Mouse (Mus musculus) MEL (cell line): ENCODE results near the gene Casr. TPM values are rescaled to one million over a fixed set of nuclear protein-coding genes. Genes with fewer than 3 reads are reported as not detected.

ENCODE experiments used
- DNase-seq: peaks from one replicate; pipeline ENCODE4 v3.0.0; 2011; ENCODE audit warnings: low read depth, low spot score
- H3K27ac ChIP-seq: 2 replicates; pipeline ENCODE4 v1.5.1; 2012; ENCODE audit warnings: low read depth, mild to moderate bottlenecking, control low read depth, low read length, moderate library complexity; ENCODE audit not compliant: control insufficient read depth
- H3K27me3 ChIP-seq, 2 experiments: fragments of 150-350 bp in 1 of 2; sonication (generic) in 1 of 2; 2 replicates each; pipeline ENCODE4 v1.6.1; 2012; ENCODE audit warnings: low read length in 2 of 2, mild to moderate bottlenecking in 2 of 2, improper control_type of control experiment in 1 of 2, moderate library complexity in 1 of 2; ENCODE audit not compliant: insufficient read depth in 2 of 2, control insufficient read depth in 1 of 2
- H3K36me3 ChIP-seq, 2 experiments: 2 replicates each; pipeline ENCODE4 v1.6.1; 2012 to 2014; ENCODE audit warnings: low read length in 2 of 2, improper control_type of control experiment in 1 of 2, inconsistent platforms in 1 of 2, mild to moderate bottlenecking in 1 of 2; ENCODE audit not compliant: insufficient read depth in 2 of 2, control insufficient read depth in 1 of 2
- H3K4me1 ChIP-seq, 2 experiments: fragments of 150-350 bp in 1 of 2; sonication (generic) in 1 of 2; 2 replicates each; pipeline ENCODE4 v1.6.1; 2012; ENCODE audit warnings: low read length in 2 of 2, improper control_type of control experiment in 1 of 2, mild to moderate bottlenecking in 1 of 2; ENCODE audit not compliant: insufficient read depth in 2 of 2, control insufficient read depth in 1 of 2
- H3K4me3 ChIP-seq, 2 experiments: fragments of 150-350 bp in 1 of 2; sonication (generic) in 1 of 2; 2 replicates each; pipeline ENCODE4 v1.5.1; 2012; ENCODE audit warnings: low read depth in 2 of 2, low read length in 2 of 2, mild to moderate bottlenecking in 2 of 2, moderate library complexity in 2 of 2, control low read depth in 1 of 2, improper control_type of control experiment in 1 of 2; ENCODE audit not compliant: control insufficient read depth in 1 of 2, insufficient read depth in 1 of 2
- H3K79me2 ChIP-seq: 2 replicates; pipeline ENCODE4 v1.6.1; 2012; ENCODE audit warnings: mild to moderate bottlenecking, low read length, moderate library complexity; ENCODE audit not compliant: control insufficient read depth, poor library complexity, insufficient read depth
- H3K9ac ChIP-seq: 2 replicates; pipeline ENCODE4 v1.6.1; 2012; ENCODE audit warnings: low read depth, mild to moderate bottlenecking, control low read depth, low read length, moderate library complexity; ENCODE audit not compliant: control insufficient read depth, poor library complexity, severe bottlenecking
- H3K9me3 ChIP-seq: fragments of 150-350 bp; sonication (generic); replicated peaks from 2 replicates; pipeline ENCODE4 v1.6.1; 2012; ENCODE audit warnings: mild to moderate bottlenecking, low read length, improper control_type of control experiment, moderate library complexity; ENCODE audit not compliant: insufficient read depth
- BHLHE40 ChIP-seq: IDR thresholded peaks from 2 replicates; pipeline ENCODE4 v1.6.1; 2012; ENCODE audit warnings: low read depth, mild to moderate bottlenecking, inconsistent platforms, low read length, improper control_type of control experiment, borderline replicate concordance
- CHD1 ChIP-seq: IDR thresholded peaks from 2 replicates; pipeline ENCODE4 v1.6.1; 2012; ENCODE audit warnings: low read depth, mild to moderate bottlenecking, inconsistent platforms, low read length, improper control_type of control experiment
- CHD2 ChIP-seq: IDR thresholded peaks from 2 replicates; pipeline ENCODE4 v1.6.1; 2011; ENCODE audit warnings: low read length, improper control_type of control experiment
- CTCF ChIP-seq, 3 experiments: IDR thresholded peaks in 2 of 3; conservative IDR thresholded peaks in 1 of 3; 2 replicates each; pipeline ENCODE4 v1.5.1; 2011 to 2012; ENCODE audit warnings: low read length in 3 of 3, low read depth in 2 of 3, mild to moderate bottlenecking in 2 of 3, improper control_type of control experiment in 1 of 3, inconsistent platforms in 1 of 3, mixed read lengths in 1 of 3, moderate library complexity in 1 of 3; ENCODE audit not compliant: control insufficient read depth in 1 of 3, insufficient read depth in 1 of 3, poor library complexity in 1 of 3, severe bottlenecking in 1 of 3
- E2F4 ChIP-seq: IDR thresholded peaks from 2 replicates; pipeline ENCODE4 v1.6.1; 2011; ENCODE audit warnings: low read depth, low read length, improper control_type of control experiment, borderline replicate concordance
- EP300 ChIP-seq, 2 experiments: IDR thresholded peaks; 2 replicates each; pipeline ENCODE4 v1.6.1; 2011; ENCODE audit warnings: improper control_type of control experiment in 2 of 2, low read length in 2 of 2, low read depth in 1 of 2, mild to moderate bottlenecking in 1 of 2
- MAFK ChIP-seq: IDR thresholded peaks from 2 replicates; pipeline ENCODE4 v1.6.1; 2011; ENCODE audit warnings: low read depth, mild to moderate bottlenecking, low read length, improper control_type of control experiment, borderline replicate concordance
- MAX ChIP-seq: IDR thresholded peaks from 2 replicates; pipeline ENCODE4 v1.6.1; 2011; ENCODE audit warnings: low read length, improper control_type of control experiment
- MAZ ChIP-seq: IDR thresholded peaks from 2 replicates; pipeline ENCODE4 v1.6.1; 2012; ENCODE audit warnings: low read depth, mild to moderate bottlenecking, inconsistent platforms, low read length, improper control_type of control experiment
- MEF2A ChIP-seq: IDR thresholded peaks from 2 replicates; pipeline ENCODE4 v1.6.1; 2014; ENCODE audit warnings: low read depth, mild to moderate bottlenecking, inconsistent platforms, low read length, improper control_type of control experiment; ENCODE audit not compliant: poor library complexity, insufficient replicate concordance, severe bottlenecking; ENCODE audit errors: extremely low read depth
- MXI1 ChIP-seq: IDR thresholded peaks from 2 replicates; pipeline ENCODE4 v1.6.1; 2011; ENCODE audit warnings: mild to moderate bottlenecking, low read depth, low read length, improper control_type of control experiment
- MYB ChIP-seq: IDR thresholded peaks from 2 replicates; pipeline ENCODE4 v1.6.1; 2011; ENCODE audit warnings: mild to moderate bottlenecking, low read depth, low read length, improper control_type of control experiment
- MYC ChIP-seq: IDR thresholded peaks from 2 replicates; pipeline ENCODE4 v1.6.1; 2011; ENCODE audit warnings: low read depth, mild to moderate bottlenecking, low read length, improper control_type of control experiment, moderate library complexity
- POLR2A ChIP-seq, 2 experiments: IDR thresholded peaks; 2 replicates each; pipeline ENCODE4 v1.6.1; 2011 to 2012; ENCODE audit warnings: low read length in 2 of 2, mild to moderate bottlenecking in 2 of 2, control low read depth in 1 of 2, improper control_type of control experiment in 1 of 2, low read depth in 1 of 2, moderate library complexity in 1 of 2; ENCODE audit not compliant: control insufficient read depth in 1 of 2, insufficient read depth in 1 of 2, poor library complexity in 1 of 2
- POLR2AphosphoS2 ChIP-seq: IDR thresholded peaks from 2 replicates; pipeline ENCODE4 v1.6.1; 2011; ENCODE audit warnings: low read length, improper control_type of control experiment
- POLR2AphosphoS5 ChIP-seq: IDR thresholded peaks from 2 replicates; pipeline ENCODE4 v1.6.1; 2012; ENCODE audit warnings: low read depth, borderline replicate concordance, mild to moderate bottlenecking, inconsistent platforms, low read length, moderate library complexity, mixed read lengths
- RCOR1 ChIP-seq: IDR thresholded peaks from 2 replicates; pipeline ENCODE4 v1.6.1; 2012; ENCODE audit warnings: low read depth, mild to moderate bottlenecking, inconsistent platforms, low read length, improper control_type of control experiment
- SMC3 ChIP-seq: IDR thresholded peaks from 2 replicates; pipeline ENCODE4 v1.6.1; 2011; ENCODE audit warnings: low read depth, low read length, improper control_type of control experiment
- TAL1 ChIP-seq: IDR thresholded peaks from 2 replicates; pipeline ENCODE4 v1.6.1; 2012; ENCODE audit warnings: mild to moderate bottlenecking, inconsistent platforms, low read length, moderate library complexity, mixed read lengths
- TCF12 ChIP-seq: IDR thresholded peaks from 2 replicates; pipeline ENCODE4 v1.6.1; 2014; ENCODE audit warnings: low read depth, mild to moderate bottlenecking, inconsistent platforms, low read length, improper control_type of control experiment, moderate library complexity
- UBTF ChIP-seq: IDR thresholded peaks from 2 replicates; pipeline ENCODE4 v1.6.1; 2012; ENCODE audit warnings: low read depth, mild to moderate bottlenecking, inconsistent platforms, low read length, improper control_type of control experiment, moderate library complexity, borderline replicate concordance; ENCODE audit not compliant: insufficient read depth
- ZC3H11A ChIP-seq: IDR thresholded peaks from 2 replicates; pipeline ENCODE4 v1.6.1; 2012; ENCODE audit warnings: low read depth, mild to moderate bottlenecking, inconsistent platforms, low read length, improper control_type of control experiment
- ZKSCAN1 ChIP-seq: IDR thresholded peaks from 2 replicates; pipeline ENCODE4 v1.6.1; 2012; ENCODE audit warnings: low read depth, mild to moderate bottlenecking, inconsistent platforms, low read length, improper control_type of control experiment, moderate library complexity
- ZNF384 ChIP-seq: IDR thresholded peaks from 2 replicates; pipeline ENCODE4 v1.6.1; 2012; ENCODE audit warnings: low read depth, mild to moderate bottlenecking, inconsistent platforms, low read length, improper control_type of control experiment
- polyA plus RNA-seq, 2 experiments: library from polyadenylated mRNA; stranded (reverse) in 1 of 2; unstranded in 1 of 2; fragments of >175 nt in 1 of 2; fragments of >200 nt in 1 of 2; gene quantifications; 2 replicates each; pipeline versions ENCODE4 v1.2.1 to v1.2.4; 2012; ENCODE audit warnings: low replicate concordance in 2 of 2, low read depth in 1 of 2; ENCODE audit not compliant: insufficient read length in 2 of 2, insufficient read depth in 1 of 2, missing spikeins in 1 of 2
- total RNA-seq: library from RNA; depleted of rRNA; stranded (reverse); fragments of 300-350 nt; gene quantifications from 2 replicates; pipeline ENCODE4 v1.2.3, GENCODE M21; 2012

Casr gene
- total and polyA plus RNA-seq, 3 experiments = not detected

DNA sequence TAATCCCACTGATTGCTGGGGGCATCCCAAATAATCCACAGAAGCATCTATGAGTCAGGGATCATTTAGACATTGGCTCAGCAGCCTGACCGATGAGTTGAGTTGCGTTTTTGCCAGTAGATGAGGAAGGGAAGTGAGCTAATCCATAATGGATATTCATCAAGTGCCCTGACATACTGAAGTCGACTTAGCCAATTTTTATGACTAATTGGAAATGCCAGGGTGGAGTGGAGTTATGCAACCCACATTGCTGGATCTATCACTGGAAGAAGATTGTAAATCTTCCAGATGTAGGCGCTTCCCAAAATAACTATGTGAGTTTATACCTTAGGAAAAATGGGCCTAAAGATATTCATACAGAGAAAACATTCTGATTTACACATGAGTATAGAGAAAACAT is 97.9 kb downstream of the Casr start:
- TF ChIP-seq MAFK (no peak), ZC3H11A (no peak), MXI1 (no peak), MAX (no peak), ZKSCAN1 (no peak), MAZ (no peak), RCOR1 (no peak)
- Histone ChIP-seq H3K27me3 (no peaks in the 10 kb centered on the region), H3K9ac (no peak overlapping the region), H3K36me3 (no peaks in the 10 kb centered on the region), H3K27ac (no peak overlapping the region), H3K4me1 (0 out of 4 replicates have a peak, but pooled peaks cover 0 to 2% of the 10 kb centered on the region in 2 experiments), H3K9me3 (no peaks in the 10 kb centered on the region), H3K79me2 (no peaks in the 10 kb centered on the region), H3K4me3 (no peak overlapping the region)
- no peak for DNase-seq

DNA sequence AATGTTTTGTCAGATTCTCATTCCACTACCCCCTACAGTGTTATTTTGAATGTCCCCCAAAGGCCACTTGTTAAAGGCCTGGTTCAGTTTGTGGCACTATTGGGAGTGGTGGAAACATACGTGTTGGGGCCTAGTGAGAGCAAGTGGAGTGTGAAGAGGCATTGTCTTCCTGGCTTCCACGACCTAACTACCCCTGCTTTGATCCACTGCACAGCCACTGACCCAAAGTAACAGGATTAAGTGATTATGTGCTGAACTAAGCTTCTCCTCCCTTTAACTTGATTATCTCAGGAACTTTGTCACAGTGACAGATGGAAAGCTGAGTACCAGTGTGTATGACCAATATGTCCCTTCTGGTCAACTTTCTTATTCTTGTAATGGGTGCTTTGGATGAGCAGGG is 101.5 kb downstream of the Casr start:
- Histone ChIP-seq H3K27ac (no peak overlapping the region), H3K27me3 (no peaks in the 10 kb centered on the region), H3K9me3 (no peaks in the 10 kb centered on the region), H3K36me3 (no peaks in the 10 kb centered on the region), H3K4me3 (no peak overlapping the region), H3K9ac (no peak overlapping the region), H3K79me2 (no peaks in the 10 kb centered on the region), H3K4me1 (no peaks in the 10 kb centered on the region)
- no peak for DNase-seq
- TF ChIP-seq POLR2A (IDR thresholded peaks at IDR 0.05; ENCODE audit: control insufficient read depth in 1 of 2, insufficient read depth in 1 of 2, low read depth in 1 of 2, low read length in 2 of 2, poor library complexity in 1 of 2) (no peak), EP300 (IDR thresholded peaks at IDR 0.05; ENCODE audit: low read depth in 1 of 2, low read length in 2 of 2) (no peak), TCF12 (no peak), UBTF (no peak), BHLHE40 (no peak), CHD1 (no peak), CHD2 (no peak), ZC3H11A (no peak), MAZ (no peak), ZNF384 (no peak), MYC (no peak), MEF2A (no peak), SMC3 (no peak), POLR2AphosphoS2 (no peak), CTCF (IDR thresholded peaks at IDR 0.05 in 2 of 3, conservative IDR thresholded peaks at IDR 0.05 in 1 of 3; ENCODE audit: control insufficient read depth in 1 of 3, insufficient read depth in 1 of 3, low read depth in 2 of 3, low read length in 3 of 3, poor library complexity in 1 of 3, severe bottlenecking in 1 of 3) (no peak), TAL1 (no peak), POLR2AphosphoS5 (no peak), E2F4 (no peak), RCOR1 (no peak), MYB (no peak)
